Mouse (Mus musculus): ENCODE results near the gene Card6.
"Not testable (repeated sequence)": the region's sequence is repeated elsewhere in the genome, so short reads cannot be mapped to it uniquely, and the experiment has no call there.

The Card6 gene

DNA sequence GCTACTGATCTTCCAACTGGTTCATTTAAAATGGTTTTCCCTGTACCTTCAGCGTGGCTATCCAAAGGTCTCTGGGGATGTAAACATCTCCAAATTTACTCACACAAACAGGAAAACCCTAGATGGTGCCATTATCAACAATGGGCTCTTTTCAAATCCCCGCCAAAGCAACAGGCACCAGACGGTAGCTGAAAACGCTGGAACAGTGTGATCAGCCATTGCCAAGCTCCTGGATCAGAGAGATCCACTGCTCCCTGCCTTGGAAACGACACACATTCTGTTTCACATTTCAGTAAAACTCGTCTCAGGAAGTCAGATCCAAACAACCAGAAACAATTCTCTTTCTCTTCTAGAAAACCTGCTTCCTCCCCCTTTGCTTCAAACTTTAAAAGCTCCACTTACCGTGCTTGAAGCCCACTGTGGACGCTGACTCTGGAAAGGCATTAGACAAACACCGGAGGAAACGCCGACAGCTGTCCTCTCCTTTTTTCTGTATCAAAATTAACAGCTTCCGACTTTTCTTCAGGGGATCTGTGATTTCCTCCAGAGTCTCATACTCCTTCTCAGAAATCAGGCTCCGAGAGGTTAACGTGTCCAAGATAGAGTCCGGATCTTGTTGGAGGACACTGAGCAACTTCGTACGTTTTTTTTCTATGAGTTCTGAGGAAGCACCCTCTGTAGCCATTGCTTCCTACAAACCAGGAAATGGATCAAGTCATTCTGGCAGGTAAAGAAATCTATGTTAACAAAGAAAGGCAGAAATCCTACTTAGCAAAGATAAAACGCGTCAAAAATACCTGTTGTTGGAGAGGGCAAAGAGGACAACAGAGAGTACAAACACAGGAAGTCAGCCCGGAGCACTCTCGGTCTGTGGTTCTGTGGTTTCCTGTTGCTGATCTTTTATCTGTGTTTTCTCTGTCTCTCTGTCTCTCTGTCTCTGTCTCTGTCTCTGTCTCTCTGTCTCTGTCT is at the start of gene Card6:
Gene Card6 (minus strand): TSS at position 854 of the 969 bp plus-strand sequence.
- DNase-seq (ENCODE audit: low spot score) = no peak

DNA sequence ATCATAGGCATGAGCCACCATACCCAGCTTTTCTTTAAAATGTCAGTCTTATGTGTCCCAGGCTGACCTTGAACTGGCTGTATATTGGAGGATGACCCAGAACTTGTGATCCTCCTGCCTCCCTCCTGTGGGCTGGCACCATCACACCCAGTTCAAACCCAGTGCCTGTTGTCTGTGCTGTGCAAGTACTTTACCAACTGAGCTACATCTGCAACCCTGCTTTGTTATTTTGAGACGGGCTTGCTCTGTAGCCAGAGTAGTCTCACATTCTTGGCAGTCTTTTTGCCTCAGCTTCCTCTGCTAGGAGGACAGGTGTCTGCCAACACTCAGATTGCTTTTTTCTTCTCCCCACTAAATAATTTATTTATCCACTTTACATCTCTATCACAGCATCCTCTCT is 49.0 kb upstream of the Card6 start:
- no peak for DNase-seq (ENCODE audit: low spot score)

DNA sequence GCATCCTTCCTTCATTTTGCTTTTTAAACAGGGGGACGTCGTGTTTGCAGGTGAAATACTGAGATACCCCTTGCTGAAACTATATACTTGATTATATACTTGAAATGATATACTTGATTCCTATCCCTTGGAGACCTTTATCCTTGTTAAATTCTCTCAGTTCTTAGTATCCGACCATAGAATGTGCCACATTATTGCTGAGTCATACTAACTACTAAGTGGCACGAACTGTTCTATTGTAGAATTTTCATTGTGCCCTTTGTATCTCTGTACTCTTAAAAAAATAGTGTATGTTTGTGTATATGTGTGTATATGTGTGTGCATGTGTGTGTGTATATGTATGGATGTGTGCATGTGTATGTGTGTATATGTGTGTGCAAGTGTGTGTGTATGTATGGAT is 48.0 kb upstream of the Card6 start:
- no peak for DNase-seq (ENCODE audit: low spot score)

DNA sequence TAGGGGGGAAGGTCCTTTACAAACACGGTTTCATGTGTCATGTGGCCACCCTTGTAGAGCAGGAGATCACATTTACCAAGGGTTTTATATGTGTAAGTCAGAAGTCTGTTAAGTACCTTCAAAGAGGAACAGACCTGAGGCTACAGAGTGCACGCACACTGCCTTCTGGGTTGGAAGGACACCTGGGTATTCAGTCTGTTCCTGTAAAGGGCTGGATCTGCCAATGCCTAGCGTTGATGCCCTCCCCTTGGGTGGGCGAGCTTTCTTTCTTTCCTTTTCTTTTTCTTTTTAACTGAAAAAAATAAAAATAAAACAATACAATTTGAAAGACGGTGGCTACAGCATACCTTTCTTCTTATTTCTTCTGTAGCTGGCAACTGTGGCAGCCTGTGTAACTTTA is 46.8 kb upstream of the Card6 start:
- no peak for DNase-seq (ENCODE audit: low spot score)

DNA sequence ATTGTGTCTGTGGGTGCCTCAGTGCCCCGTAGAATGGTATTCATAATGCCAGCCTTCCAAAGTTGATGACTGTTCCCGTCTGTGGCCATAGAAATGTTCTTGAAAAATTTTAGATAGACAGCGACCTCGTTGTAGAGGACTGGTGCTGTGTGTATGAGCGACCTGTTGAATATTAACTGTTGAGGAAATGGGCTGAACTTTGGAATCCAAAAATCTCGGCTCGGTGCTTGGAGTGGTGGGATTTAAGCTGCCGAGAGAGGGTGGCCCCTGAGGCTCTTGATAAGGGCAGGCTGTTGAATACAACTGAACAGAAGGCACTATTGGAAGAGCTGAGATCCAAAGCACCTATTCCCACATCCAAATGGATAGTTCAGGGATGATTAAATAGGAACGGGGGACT is 46.3 kb upstream of the Card6 start:
- DNase-seq (ENCODE audit: low spot score) = no peak

DNA sequence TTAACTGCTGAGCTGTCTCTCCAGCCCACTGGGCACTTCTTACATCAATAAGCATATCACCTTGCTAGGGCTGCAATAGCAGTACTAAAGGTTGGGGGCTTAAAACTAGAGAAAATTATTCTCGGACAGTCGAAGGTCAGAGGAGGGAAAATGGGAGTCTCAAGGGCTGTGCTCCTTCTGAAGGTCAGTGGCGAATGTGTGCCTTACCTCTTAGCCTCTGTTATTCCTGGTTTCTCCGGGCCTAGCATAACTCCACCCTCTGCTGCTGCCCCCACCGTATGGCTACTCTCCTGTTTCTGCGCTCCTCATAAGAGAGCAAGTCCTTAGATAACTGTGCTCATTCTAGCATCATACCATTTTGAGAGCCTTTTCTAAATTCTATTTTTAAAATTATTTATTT is 43.8 kb upstream of the Card6 start:
- DNase-seq (ENCODE audit: low spot score) = no peak

DNA sequence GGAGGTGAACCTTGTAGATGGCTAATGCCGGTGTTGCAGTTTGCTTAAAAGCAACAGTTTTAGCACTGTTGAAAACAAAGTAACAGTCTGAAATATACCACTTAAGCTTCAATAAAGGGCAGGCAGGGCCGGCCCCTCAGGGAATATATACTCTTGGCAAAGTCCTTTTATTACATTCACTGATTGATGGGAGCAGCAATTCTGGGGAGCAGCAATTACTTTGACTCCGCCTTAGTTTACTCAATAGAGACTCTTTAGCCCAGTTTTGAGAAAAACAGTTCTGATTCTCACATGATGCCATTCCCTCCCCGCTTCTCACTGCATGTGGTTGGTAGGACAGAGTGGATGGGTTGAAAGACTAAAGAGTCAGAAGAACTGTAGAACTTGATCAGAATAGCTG is 40.8 kb upstream of the Card6 start:
- DNase-seq (ENCODE audit: low spot score) = no peak

DNA sequence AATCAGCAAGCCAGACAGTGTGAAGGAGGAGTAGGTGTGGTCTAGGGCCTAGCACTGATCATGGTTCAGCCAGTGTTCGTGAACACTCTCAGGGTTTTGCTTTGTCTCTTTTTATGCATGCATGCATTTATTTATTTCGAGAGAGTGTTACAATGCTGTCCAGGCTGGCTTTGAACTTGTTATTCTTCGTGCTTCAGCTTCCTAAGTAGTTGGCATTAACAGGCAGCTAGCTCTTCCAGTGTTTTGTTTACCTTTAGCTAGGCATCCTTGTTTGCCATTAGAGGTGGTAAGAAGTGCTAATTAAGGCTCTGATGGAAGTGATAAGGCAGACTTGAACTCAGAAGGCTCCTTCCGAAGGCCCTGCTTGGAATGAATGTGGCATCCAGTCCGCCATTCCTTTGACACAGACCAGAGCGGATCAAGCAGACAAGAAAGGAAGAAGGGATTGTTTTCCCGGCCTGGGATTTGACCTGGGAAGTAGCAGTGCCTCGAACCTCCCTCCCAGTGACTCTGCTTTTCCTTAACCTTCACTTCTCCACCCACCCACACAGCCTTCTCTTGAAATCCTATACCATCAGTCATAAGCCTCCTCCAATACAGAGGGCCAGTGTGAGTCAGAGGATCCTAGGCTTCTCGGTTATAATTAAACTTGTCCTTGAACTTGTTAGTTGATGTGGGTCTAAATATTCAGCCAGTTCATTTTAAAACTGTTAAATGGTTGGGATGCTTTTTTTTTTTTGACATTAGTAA is 37.0 kb upstream of the Card6 start:
- no peak for DNase-seq (ENCODE audit: low spot score)

DNA sequence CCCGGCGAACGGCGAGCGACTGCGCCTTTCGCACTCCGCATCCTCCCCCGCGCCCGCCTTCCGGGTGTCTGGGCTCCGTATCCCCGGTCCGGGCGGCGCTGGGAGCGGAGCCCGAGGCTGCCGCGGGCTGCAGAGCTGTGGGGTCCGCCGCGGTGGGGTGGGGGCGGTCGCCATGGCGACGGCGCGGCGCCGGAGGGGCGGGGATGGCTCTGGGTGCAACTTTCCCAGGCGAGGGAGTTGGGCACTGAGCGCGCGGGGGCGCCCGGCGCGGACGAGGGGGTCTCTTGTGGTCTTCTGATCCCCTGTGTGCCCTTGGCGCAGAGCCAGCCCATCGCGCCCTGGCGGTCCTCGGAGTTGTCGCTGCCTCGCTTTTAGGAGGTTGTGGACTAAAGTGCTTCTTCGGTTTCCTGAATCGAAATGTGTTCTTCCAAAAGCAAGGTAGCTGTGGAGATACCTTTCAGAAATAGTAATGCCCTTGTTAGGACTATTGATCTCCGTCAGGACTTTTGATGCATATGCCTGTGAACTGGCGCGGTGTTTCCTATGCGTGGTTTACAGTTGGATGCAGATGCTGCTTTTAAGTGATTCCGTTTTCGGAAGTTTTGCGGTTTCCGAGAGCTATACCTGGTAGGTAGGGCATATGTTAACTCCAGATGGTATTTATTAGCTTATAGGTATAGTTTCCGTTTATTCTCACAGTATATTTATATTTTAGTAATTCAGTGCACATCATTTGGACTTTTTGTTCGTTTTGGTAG is 35.9 kb upstream of the Card6 start:
- DNase-seq (ENCODE audit: low spot score) = peak; percentile 61

DNA sequence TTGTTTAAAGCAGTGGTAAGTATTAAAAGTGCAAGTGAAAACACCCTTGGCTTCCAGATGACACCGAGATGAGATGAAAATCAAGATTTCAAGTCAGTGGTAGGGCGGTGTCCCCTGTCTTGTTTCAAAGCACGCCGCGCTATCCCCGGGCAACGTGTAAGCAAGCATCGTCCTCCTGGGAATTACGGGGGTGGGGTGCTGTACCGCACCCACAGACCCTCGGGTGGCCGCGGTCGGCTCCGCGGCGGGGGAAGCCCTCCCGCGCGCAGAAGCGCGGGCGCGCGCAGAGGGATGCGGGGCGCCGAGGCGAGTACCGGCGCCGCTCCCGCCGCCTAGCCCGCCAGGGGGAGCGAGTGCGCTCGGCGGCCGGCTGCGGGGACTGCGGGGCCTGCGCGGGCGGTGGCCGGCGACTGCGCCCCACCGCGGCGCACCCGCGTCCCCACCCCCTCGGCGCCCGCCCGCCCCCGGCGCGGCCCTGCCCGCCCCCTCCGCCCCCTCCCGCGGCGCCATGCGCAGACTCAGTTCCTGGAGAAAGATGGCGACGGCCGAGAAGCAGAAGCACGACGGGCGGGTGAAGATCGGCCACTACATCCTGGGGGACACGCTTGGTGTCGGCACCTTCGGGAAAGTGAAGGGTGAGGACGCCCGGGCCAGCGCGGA is 35.2 kb upstream of the Card6 start, which contains the start of gene Prkaa1:
Gene Prkaa1 (plus strand): TSS at position 501 of the 660 bp plus-strand sequence.
- no peak for DNase-seq (ENCODE audit: low spot score)

DNA sequence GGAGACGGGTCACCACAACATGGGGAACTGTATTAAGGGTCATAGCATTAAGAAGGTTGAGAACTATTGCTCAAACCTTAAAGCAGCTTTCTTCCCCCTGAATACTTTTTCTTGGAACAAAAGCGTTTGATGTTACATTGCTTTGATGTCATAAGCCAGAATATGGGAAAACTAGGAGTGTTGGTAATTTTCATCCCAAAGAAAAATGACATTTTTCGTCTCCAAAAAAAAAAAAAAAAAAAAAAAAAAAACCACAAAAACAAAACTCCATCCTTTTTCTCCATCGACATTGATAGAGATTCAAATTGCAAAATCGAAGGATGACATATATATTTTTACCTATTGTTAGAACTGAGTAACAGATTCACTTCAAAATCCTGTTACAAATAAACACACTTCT is 34.4 kb upstream of the Card6 start:
- no peak for DNase-seq (ENCODE audit: low spot score)

DNA sequence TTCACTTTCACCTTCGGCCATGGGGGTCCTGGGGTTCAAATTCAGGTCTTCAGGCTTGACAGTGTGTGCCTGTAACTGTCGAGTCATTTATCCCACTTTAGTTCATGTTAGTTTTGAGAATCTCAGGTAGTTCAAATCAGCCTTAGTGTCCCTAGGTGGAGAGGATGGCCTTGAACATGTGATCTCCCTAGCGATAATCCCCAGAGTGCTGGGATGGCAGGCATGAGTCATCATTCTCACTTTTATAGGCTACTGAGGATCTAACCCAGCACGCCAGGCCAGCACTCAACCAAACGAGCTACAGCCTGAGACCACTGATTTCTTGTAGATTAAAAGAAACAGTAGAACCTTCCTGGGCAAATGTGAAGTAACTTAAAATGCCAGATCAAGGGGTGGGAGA is 33.7 kb upstream of the Card6 start:
- no peak for DNase-seq (ENCODE audit: low spot score)

DNA sequence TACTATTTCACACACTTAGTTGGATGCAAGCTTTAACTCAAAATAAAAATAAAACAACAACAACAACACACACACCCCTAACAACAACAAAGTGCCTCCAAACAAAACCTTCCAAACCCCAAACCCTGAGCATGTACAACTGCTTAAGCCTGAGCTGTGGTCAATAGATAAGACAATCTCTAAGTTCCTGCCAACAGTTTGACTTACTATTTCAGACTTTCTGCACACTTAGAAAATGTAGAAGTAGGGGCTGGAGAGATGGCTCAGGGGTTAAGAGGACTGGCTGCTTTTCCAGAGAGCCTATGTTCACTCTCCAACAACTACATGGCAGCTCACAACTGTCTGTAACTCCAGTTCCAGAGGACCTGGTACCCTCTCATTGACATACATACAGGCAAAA is 32.0 kb upstream of the Card6 start:
- DNase-seq (ENCODE audit: low spot score) = no peak

DNA sequence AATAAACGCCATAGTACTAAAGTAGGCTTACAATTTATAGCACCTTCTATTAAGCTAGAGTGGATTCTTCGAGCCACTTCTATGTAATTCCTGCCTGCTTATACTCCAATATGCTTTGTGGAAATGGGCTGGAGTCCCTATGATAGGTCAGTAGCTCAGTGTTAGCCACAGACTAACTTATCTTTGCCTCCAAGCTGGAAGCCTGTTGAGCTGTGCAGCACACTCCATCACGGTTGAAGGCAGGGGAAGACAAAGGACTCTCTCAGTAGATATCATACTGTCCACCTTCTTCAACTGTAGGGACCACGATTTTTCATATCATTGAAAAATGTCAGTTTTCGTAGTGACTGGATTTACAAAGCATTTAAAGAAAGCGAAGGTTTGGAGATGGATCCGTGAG is 31.5 kb upstream of the Card6 start:
- no peak for DNase-seq (ENCODE audit: low spot score)

DNA sequence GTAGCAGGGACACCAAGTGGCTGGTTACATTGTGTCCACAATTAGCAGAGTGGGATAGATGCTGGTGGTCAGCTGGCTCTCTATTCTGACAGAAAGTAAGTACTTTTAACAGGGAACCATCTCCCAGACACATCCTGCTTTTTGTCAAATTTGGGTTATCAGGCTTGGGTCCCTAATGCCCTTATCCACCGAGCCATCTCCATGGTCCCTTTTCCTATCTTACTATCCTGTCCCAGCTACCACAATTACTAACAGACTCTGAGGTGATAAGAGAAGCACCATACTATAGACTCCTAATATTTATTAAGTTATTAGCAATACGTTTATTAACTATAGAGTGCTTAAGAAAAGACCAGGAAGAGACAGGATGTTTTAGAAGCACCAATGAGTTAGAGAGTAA is 31.0 kb upstream of the Card6 start:
- DNase-seq (ENCODE audit: low spot score) = no peak

DNA sequence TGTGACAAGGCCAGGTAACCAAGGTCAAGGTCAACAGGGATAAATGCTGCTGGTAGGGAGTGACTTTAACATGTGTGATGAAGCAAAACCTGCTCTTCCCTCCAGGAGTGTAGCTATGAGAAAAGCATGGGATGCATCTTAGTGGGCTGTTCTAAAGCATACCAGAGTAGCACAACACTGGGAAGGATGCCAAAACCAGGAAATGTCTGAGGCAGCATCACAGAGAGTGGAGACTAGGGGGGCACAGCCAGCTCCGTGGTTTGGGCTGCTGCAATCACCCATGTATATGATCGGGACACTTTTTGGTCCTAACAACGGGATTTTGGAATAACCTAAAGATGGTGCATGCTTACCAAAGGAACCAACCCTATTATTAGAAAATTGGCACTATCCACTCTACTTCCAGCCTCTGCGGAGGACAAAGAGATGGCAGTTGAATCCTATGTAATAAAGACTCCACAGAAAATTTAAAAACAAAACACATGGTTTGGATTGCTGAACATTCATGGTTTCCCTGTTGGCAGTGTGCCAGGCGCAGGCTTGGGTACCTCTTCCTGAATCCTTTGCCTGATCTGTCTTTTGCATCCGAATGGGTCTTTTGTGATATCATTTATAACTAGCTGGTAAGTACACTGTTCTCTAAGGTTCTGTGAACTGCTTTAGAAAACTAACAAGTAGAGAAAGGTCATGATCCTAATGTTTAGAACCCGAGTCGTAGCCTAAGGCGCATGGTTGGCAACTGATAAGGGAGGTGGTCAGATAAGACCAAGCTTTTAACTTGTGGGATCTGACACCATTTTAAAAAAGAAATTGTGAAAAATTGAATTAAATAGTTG is 29.9 kb upstream of the Card6 start:
- no peak for DNase-seq (ENCODE audit: low spot score)

DNA sequence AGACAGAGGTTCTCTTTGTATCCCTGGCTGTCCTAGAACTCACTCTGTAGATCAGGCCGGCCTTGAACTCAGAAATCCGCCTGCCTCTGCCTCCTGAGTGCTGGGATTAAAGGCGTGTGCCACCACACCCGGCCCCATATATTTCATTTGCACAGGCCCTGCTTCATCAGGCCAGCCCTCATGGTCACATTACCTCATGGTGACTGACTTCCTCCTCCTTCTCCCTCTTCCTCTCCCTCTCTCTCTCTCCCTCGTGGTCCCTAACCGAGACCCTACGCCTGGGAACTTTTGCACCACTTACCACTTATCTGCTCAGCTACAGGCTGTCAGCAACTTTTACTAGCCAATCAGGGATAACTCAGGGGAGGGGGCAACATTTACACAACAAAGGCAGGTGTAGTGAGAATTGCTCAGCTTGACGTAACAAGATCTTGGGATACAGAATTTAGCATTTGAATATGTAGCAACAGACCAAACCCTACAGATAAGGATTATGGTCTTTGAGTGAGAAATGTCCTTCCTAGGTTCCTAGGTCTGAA is 26.7 kb upstream of the Card6 start:
- DNase-seq (ENCODE audit: low spot score) = no peak

DNA sequence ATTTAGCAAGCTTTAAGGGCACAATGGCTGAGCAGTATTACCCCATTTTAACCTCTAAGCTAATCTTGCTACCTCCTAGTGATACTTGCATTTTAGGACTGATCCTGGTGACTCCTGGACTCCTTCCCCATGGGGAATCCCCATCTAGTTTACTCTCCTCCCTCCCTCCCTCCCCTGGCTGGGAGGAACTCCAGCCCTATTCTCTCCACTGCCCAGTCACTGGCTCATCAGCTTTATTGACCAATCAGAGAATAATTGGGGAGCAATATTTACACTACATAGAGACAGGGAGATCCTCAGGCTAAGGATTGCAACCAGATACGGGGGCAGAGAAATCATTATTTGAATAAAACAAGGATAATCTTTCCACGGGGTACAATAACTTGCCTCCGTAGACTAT is 25.8 kb upstream of the Card6 start:
- no peak for DNase-seq (ENCODE audit: low spot score)

DNA sequence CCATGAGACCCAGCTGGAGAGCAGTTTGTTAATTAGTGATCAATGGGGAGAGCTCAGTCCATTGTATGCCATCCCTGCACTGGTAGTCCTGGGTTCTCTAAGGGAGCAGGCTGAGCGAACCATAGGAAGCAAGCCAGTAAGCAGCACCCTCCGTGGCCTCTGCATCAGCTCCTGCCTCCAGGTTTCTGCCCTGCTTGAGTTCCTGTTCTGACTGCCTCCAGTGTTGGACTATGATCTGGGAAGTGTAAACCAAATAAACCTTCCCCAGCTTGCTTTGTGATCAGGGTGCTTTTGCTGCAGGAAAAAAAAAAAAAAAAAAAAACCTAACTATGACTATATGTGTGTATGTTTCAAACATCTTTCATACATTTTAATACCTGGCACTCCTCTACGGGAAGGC is 25.0 kb upstream of the Card6 start:
- no peak for DNase-seq (ENCODE audit: low spot score)

DNA sequence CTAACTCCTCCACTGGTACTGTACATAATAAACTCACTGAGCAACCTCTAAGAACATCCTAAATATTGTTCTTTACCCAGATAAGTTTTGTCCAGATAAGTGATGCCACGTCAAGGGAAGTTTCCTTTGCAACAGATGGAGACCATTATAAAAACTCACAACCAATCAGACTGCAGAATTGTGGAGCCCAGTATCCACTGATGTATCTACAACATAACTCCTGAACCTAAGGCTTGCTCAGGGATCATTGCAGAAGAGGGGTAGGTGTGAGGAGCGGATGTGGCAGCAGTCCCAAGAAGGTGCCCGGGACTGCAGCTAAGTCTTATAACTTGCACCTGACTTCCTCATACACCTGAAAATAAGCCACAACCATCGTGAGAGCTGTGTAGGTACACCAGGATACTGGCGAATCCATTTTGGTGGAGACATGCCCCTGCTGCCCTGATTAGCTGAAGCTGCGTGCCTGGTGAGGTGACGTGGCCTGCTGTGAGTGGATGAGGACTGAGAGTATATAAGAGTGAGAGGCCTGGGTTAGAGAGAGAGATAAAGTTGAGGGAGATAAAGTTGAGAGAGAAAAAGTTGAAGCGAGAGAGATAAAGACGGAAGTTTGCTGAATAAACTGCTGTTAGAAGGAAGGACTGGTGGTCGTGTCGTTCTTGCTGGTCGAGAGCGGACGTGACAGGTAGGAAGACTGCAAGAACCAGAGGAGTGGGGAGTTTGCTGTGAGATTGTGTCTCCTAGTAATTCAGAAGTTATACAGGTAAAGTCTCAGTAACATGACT is 22.7 kb upstream of the Card6 start:
- not testable (repeated sequence) for DNase-seq (ENCODE audit: low spot score)

Measured in ovary, adult 18-20 months (tissue).